Mouse (Mus musculus) heart, adult 2 months (tissue): ENCODE data around the gene Tenm3.

Source experiments
- CTCF ChIP-seq: fragments of 200-600 bp; IDR thresholded peaks from 2 replicates; pipeline ENCODE4 v1.8.1; 2022; ENCODE audit warnings: antibody characterized with exemption, mild to moderate bottlenecking, moderate library complexity
- EP300 ChIP-seq: fragments of 200-500 bp; IDR thresholded peaks from 2 replicates; pipeline ENCODE4 v1.6.1; 2011; ENCODE audit warnings: low read depth, low read length, control low read depth; ENCODE audit not compliant: insufficient read depth
- POLR2A ChIP-seq: fragments of 200-500 bp; IDR thresholded peaks from 2 replicates; pipeline ENCODE4 v1.6.1; 2011; ENCODE audit warnings: mild to moderate bottlenecking, low read depth, low read length, control low read depth; ENCODE audit not compliant: insufficient read depth

- no peak for TF ChIP-seq EP300
- no peak for TF ChIP-seq POLR2A
- no peak for TF ChIP-seq CTCF
These were observed 264.6 kb downstream of the Tenm3 start for GRCm38 (mm10) chr8:48579144-48579543.
